Mouse (Mus musculus) left cerebral cortex, adult 11 months (tissue): ENCODE data around the gene Prmt3.

Experiments
- DNase-seq: peaks from one replicate; pipeline ENCODE4 v3.0.0; 2022; ENCODE audit warnings: low spot score

Gene Prmt3

GRCm38 (mm10) chr7:49778114-49778901 lies at the start of gene Prmt3:
Gene Prmt3, plus strand, starts transcription at chr7:49778346.
- peak; percentile 97 for DNase-seq

- DNase-seq = no peak
Measured at GRCm38 (mm10) chr7:49734342-49734741, 43.8 kb upstream of the Prmt3 start.

- no peak for DNase-seq
Measured at GRCm38 (mm10) chr7:49739448-49739847, 38.7 kb upstream of the Prmt3 start.

GRCm38 (mm10) chr7:49741474-49741873 lies 36.7 kb upstream of the Prmt3 start:
- DNase-seq = no peak

- DNase-seq = no peak
Measured at GRCm38 (mm10) chr7:49741923-49742322, 36.2 kb upstream of the Prmt3 start.

GRCm38 (mm10) chr7:49751148-49751547 lies 27.0 kb upstream of the Prmt3 start:
- no peak for DNase-seq

GRCm38 (mm10) chr7:49752730-49753506 lies 25.2 kb upstream of the Prmt3 start:
- DNase-seq = no peak

GRCm38 (mm10) chr7:49754767-49755166 lies 23.4 kb upstream of the Prmt3 start:
- DNase-seq = no peak

GRCm38 (mm10) chr7:49758934-49759571 lies 19.1 kb upstream of the Prmt3 start, which contains the start of gene Htatip2:
Gene Htatip2, plus strand, starts transcription at chr7:49759115.
- DNase-seq = no peak

GRCm38 (mm10) chr7:49762605-49763004 lies 15.5 kb upstream of the Prmt3 start:
- DNase-seq = peak; percentile 42

- DNase-seq = no peak
Measured at GRCm38 (mm10) chr7:49764011-49764716, 14.0 kb upstream of the Prmt3 start.

- no peak for DNase-seq
Measured at GRCm38 (mm10) chr7:49766166-49766565, 12.0 kb upstream of the Prmt3 start.

GRCm38 (mm10) chr7:49768509-49768908 lies 9.6 kb upstream of the Prmt3 start:
- no peak for DNase-seq

- DNase-seq = no peak
Measured at GRCm38 (mm10) chr7:49774396-49774795, 3.8 kb upstream of the Prmt3 start.

- no peak for DNase-seq
Measured at GRCm38 (mm10) chr7:49777585-49777984, 561 bp upstream of the Prmt3 start.

- DNase-seq = peak; percentile 47
Measured at GRCm38 (mm10) chr7:49778904-49779615, 914 bp downstream of the Prmt3 start.

GRCm38 (mm10) chr7:49783017-49783416 lies 4.9 kb downstream of the Prmt3 start:
- DNase-seq = no peak

GRCm38 (mm10) chr7:49785141-49785540 lies 7.0 kb downstream of the Prmt3 start:
- no peak for DNase-seq

- no peak for DNase-seq
Measured at GRCm38 (mm10) chr7:49786618-49787382, 8.7 kb downstream of the Prmt3 start.

GRCm38 (mm10) chr7:49787383-49787645 lies 9.2 kb downstream of the Prmt3 start:
- no peak for DNase-seq

- DNase-seq = no peak
Measured at GRCm38 (mm10) chr7:49794304-49794703, 16.2 kb downstream of the Prmt3 start.
